1 mouse cellular context compared by ENCODE assay signal in genomic region chr7:18910241-18910831, GRCm38 (mm10).
TF ChIP-seq lines count a peak whose summit lies in the region.

Ccdc61 (minus strand) TSS chr7:18910415.

TF ChIP-seq in CH12.LX, 34 proteins besides CTCF, POLR2A, EP300 and RAD21 (continued from another document):
- peak; percentile 67; the same call in 1 of the 2 replicates for TF ChIP-seq MAZ (IDR thresholded peaks at IDR 0.05; ENCODE audit: low read depth, low read length)
- no peak for TF ChIP-seq JUND (conservative IDR thresholded peaks at IDR 0.05; ENCODE audit: low read depth, low read length)
- no peak; the same call in 1 of the 2 replicates for TF ChIP-seq E2F4 (IDR thresholded peaks at IDR 0.05; ENCODE audit: insufficient replicate concordance, low read depth, low read length)
- TF ChIP-seq BHLHE40 (IDR thresholded peaks at IDR 0.05; ENCODE audit: low read depth, low read length), result peak; percentile 52; the same call in 1 of the 2 replicates
- TF ChIP-seq TBP (conservative IDR thresholded peaks at IDR 0.05; ENCODE audit: low read depth, low read length), result peak; percentile 84
- peak; percentile 94 for TF ChIP-seq MAX (IDR thresholded peaks at IDR 0.05; ENCODE audit: low read length)
- TF ChIP-seq ZMIZ1 (IDR thresholded peaks at IDR 0.05; ENCODE audit: low read depth, low read length), result peak; percentile 87
- TF ChIP-seq TCF12 (IDR thresholded peaks at IDR 0.05; ENCODE audit: low read depth, low read length), result peak; percentile 46
- peak; percentile 77 for TF ChIP-seq MXI1 (IDR thresholded peaks at IDR 0.05; ENCODE audit: low read depth, low read length)
- peak; percentile 73; the same call in 1 of the 2 replicates for TF ChIP-seq KAT2A (IDR thresholded peaks at IDR 0.05; ENCODE audit: insufficient replicate concordance, low read length)
- no peak for TF ChIP-seq ZNF384 (IDR thresholded peaks at IDR 0.05; ENCODE audit: low read depth, low read length)
- no peak for TF ChIP-seq ETS1 (conservative IDR thresholded peaks at IDR 0.05; ENCODE audit: low read depth, low read length)
